Mouse (Mus musculus) stomach, embryonic 15.5 days (tissue): ENCODE measurements around the gene Vtcn1. TPM values are rescaled to one million over a fixed set of nuclear protein-coding genes. Genes with fewer than 3 reads are reported as not detected.

Source experiments
- ATAC-seq: fragments of 200-750 bp; cut with Nextera tagmentation; 2 replicates; pipeline ENCODE4 v1.8.0; 2017; ENCODE audit warnings: low read depth, moderate number of reproducible peaks, moderate TSS enrichment; ENCODE audit not compliant: insufficient read depth, low FRiP score
- H3K27ac ChIP-seq: fragments of 300-500 bp; sonication (generic); 2 replicates; pipeline ENCODE4 v1.5.1; 2015; ENCODE audit warnings: mild to moderate bottlenecking, inconsistent platforms
- H3K27me3 ChIP-seq: fragments of 300-500 bp; sonication (generic); replicated peaks from 2 replicates; pipeline ENCODE4 v1.6.1; 2015; ENCODE audit warnings: inconsistent platforms
- H3K36me3 ChIP-seq: fragments of 300-500 bp; sonication (generic); 2 replicates; pipeline ENCODE4 v1.6.1; 2015; ENCODE audit warnings: inconsistent platforms
- H3K4me1 ChIP-seq: fragments of 300-500 bp; sonication (generic); 2 replicates; pipeline ENCODE4 v1.6.1; 2015; ENCODE audit warnings: inconsistent platforms
- H3K4me2 ChIP-seq: fragments of 300-500 bp; sonication (generic); 2 replicates; pipeline ENCODE4 v1.6.1; 2015; ENCODE audit warnings: mild to moderate bottlenecking, inconsistent platforms
- H3K4me3 ChIP-seq: fragments of 300-500 bp; sonication (generic); replicated peaks from 2 replicates; pipeline ENCODE4 v1.5.1; 2015; ENCODE audit warnings: inconsistent platforms
- H3K9ac ChIP-seq: fragments of 300-500 bp; sonication (generic); 2 replicates; pipeline ENCODE4 v1.6.1; 2015; ENCODE audit warnings: inconsistent platforms
- H3K9me3 ChIP-seq: fragments of 300-500 bp; sonication (generic); 2 replicates; pipeline ENCODE4 v1.6.1; 2016; ENCODE audit warnings: inconsistent platforms
- WGBS: fragments of 180-500 bp; shearing (Covaris S2); methylation state at CpG from one replicate; pipeline ENCODE4 v1.1.7; 2015; 5-methylcytosine and 5-hydroxymethylcytosine counted together
- polyA plus RNA-seq: library from polyadenylated mRNA; unstranded; fragments of >200 nt; fragmentation: Nextera tagmentation; extraction: Ambion mirVana; gene quantifications from 2 replicates; pipeline ENCODE4 v1.2.1, GENCODE M21; 2015

Vtcn1 gene
- polyA plus RNA-seq, 1 experiment from 2014 or later = 1.6 TPM

DNA sequence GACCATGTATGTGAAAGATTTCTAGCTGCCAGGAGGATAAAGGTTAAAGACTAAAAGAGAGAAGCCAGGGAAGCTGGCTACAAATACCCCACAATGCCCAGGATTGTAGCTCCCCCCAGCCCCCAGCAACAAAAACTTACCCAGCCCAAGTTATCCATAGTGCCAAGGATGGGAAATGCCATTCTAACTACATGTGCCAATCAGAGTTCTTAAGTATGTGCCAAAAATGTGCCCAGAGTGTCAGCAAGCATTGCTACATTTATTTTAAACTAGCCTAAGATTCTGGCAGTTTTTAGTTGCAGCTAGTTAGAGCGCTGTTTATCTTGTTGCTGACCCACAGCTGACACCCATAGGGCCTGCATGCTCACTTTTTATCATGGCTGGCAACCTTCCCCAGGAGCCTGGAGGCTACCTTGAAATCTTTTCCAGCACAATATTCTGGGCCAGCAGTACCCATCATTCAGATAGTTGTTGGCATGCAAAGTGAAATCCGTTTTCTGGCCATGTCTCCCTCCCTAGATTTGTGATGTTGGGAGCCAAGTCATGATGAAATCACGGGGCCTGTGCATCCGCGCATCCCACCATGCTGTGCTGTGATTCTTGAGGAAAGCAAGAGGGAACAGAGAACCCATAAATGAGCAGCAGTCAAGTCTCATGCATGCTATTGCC is 33.2 kb downstream of the Vtcn1 start:
- WGBS = 85% methylated on average over 5 of the region's 5 CpGs
- Histone ChIP-seq H3K9ac (no peak overlapping the region), H3K4me3 (no peak overlapping the region)

DNA sequence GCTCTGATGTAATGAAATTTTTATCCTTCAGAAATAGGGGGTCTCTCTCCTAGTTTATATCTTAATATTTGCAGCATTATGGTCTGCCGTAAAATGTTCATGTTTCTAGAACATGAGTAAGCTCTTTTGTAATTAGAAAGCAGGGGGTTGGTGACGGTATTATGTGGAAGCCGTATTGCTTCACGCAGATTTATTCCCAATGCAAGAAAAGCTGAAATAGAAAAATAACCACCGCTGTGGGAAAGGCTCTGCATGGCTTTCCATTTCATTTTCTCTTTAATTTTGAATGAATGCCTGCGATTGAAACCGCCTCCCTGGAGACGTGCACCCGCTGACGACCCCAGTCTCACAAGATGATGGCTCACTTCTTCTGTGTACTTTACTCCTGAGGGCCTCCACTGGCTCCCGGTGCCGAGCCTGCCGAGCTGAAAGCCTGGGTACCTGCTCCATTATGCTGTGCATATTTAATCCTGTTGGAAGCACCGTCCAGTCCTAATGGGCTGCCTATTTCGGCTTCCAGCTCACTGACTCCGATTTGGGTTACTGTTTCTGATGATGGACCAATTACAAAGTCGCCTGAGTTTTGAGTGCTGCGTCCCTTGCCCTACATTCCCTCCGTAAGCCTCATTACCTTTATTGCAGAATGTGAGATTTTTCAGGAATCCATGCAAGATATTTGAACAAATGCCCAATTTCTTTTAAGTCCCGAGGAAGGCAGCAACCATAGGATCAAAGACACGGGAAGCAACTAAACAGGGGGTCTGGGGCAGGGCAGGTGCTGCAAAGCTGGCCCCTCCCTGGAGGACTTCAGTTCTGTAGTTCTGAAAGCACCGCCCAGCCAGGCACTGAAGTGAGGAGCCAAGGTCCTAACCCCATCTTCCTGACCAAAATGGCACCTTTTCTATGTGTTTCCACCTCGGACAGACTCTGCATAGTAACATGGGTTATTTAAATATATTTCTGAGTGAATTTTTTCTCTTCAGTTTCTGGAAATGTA is 36.3 kb downstream of the Vtcn1 start:
- H3K9me3 ChIP-seq = no peaks in the 10 kb centered on the region
- H3K4me3 ChIP-seq = no peak overlapping the region
- H3K36me3 ChIP-seq = no peaks in the 10 kb centered on the region
- peaks cover 4% of the 10 kb centered on the region; the same call in 1 of the 2 replicates for H3K4me1 ChIP-seq
- H3K27ac ChIP-seq = no peak overlapping the region
- 78% methylated on average over 23 of the region's 23 CpGs for WGBS
- H3K9ac ChIP-seq = no peak overlapping the region
- H3K4me2 ChIP-seq = no peak overlapping the region
- ATAC-seq = no peak
- H3K27me3 ChIP-seq = no peaks in the 10 kb centered on the region

More for the DNA sequence above, 33.2 kb downstream of the Vtcn1 start:
- H3K9me3 ChIP-seq = no peaks in the 10 kb centered on the region
- H3K27me3 ChIP-seq = no peaks in the 10 kb centered on the region
- no peak for ATAC-seq
- H3K36me3 ChIP-seq = no peaks in the 10 kb centered on the region
- no peak overlapping the region for H3K4me2 ChIP-seq
- H3K4me1 ChIP-seq = peaks cover 11% of the 10 kb centered on the region
- no peak overlapping the region for H3K27ac ChIP-seq

DNA sequence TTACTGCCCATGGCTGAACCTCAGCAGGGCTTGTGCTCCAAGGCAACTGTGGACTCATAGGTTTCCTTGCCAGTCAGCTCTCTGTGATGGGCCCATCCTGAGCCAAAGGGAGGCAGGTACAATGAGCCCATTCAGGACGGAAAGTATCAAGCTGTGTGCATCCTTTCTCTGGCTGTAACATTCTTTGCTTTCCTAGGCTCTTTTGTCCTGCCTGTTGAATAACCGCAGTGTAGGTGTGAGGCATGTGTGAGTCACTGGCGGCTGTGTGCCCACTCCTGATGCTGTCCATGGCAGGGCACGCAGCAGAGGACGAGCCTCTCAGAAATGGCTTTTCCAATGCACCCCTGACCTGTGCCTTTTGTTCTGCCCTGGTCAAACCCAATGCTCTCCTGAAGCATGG is 41.7 kb downstream of the Vtcn1 start:
- Histone ChIP-seq H3K4me2 (no peak overlapping the region), H3K36me3 (no peaks in the 10 kb centered on the region), H3K4me1 (no peaks in the 10 kb centered on the region), H3K9ac (no peak overlapping the region), H3K27ac (no peak overlapping the region), H3K9me3 (no peaks in the 10 kb centered on the region), H3K27me3 (no peaks in the 10 kb centered on the region), H3K4me3 (no peak overlapping the region)
- ATAC-seq = no peak
- 66% methylated on average over 5 of the region's 5 CpGs for WGBS

DNA sequence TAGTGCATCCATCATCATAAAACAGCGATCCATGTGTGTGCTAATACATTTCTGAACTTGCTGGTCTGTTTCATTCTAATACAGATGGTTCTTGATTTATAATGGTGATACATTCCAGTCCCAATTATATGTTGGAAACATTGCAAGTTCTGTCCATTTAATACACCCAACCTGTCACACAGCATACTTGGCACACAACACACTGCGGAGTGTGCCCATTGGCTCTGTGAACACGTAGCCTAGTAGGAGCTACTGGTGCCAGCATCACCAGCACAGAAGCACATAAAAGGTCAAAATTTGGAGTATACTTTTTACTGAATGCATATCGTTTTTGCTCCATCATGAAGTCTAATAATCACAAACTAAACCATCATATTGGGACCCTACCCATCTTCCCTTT is 51.8 kb downstream of the Vtcn1 start:
- no peak overlapping the region for H3K4me2 ChIP-seq
- ATAC-seq = no peak
- H3K27ac ChIP-seq = no peak overlapping the region
- H3K9me3 ChIP-seq = no peaks in the 10 kb centered on the region
- H3K27me3 ChIP-seq = no peaks in the 10 kb centered on the region
- no peak overlapping the region for H3K9ac ChIP-seq
- no peaks in the 10 kb centered on the region for H3K4me1 ChIP-seq
- H3K36me3 ChIP-seq = no peaks in the 10 kb centered on the region
- H3K4me3 ChIP-seq = no peak overlapping the region
- 87% methylated on average over 4 of the region's 4 CpGs for WGBS

DNA sequence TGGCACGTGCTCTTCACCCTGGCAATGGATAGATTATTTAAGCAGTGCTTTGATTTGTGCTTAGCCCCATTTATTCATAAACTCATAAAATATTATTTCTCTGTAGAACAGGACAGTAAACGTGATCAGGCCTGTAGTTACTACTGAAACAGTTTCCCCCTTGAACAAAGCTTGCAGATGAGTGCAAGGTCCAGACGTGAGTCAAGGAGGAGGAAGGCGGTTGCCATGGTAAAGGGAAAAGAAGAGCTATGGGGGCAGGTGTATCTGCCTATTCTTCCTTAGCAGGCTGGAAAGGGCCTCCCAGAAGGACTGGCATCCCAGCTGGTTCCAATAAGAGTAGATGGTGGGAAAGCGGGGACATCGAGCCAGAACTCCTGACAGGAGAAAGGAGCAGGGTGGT is 56.1 kb downstream of the Vtcn1 start:
- Histone ChIP-seq H3K4me3 (no peak overlapping the region), H3K4me1 (no peaks in the 10 kb centered on the region), H3K9me3 (no peaks in the 10 kb centered on the region), H3K27ac (no peak overlapping the region), H3K9ac (no peak overlapping the region), H3K4me2 (no peak overlapping the region), H3K36me3 (no peaks in the 10 kb centered on the region), H3K27me3 (no peaks in the 10 kb centered on the region)
- WGBS = 76% methylated on average over 6 of the region's 6 CpGs
- no peak for ATAC-seq

DNA sequence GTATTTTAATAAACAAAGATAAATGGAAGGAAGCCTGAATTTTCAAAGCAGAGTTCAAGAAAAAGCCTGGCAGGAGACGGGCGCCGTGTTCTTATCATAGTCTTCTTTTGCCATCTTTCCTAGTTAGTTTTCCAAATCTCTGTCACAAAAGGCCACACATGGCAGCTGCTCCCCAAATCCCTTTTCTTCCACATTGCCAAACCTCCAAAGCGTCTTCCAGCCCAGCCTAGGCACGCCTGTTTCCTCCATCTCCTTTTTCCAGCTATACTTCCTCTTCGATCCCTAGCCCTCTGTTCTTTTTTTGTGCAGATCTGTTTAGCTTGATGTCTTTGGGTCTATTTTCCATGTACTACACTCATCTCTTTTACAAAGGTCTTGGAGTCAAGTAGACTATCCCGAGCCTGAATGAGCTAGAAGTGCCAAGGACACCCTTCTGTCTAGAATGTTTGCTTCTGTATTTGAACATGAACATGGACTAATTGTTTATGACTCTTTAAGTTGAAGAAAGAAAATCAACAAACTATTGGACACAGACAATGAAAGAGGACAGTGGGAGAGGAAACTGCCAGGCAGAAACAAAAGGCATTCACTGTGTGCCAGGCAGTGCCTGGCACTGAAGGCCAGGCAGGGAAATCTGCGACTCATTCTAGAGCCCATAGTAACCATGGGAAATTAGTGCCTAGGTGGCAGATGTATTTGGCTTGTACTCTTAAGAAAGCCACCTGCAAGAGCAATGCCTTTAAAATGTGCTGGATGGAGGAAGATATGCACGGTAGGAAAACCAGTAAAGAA is 56.8 kb downstream of the Vtcn1 start:
- no peaks in the 10 kb centered on the region for H3K36me3 ChIP-seq
- no peak overlapping the region for H3K4me2 ChIP-seq
- 84% methylated on average over 9 of the region's 9 CpGs for WGBS
- H3K9me3 ChIP-seq = no peaks in the 10 kb centered on the region
- H3K27ac ChIP-seq = no peak overlapping the region
- H3K4me3 ChIP-seq = no peak overlapping the region
- H3K27me3 ChIP-seq = no peaks in the 10 kb centered on the region
- no peaks in the 10 kb centered on the region for H3K4me1 ChIP-seq
- no peak; the same call in 1 of the 2 replicates for ATAC-seq
- H3K9ac ChIP-seq = no peak overlapping the region

DNA sequence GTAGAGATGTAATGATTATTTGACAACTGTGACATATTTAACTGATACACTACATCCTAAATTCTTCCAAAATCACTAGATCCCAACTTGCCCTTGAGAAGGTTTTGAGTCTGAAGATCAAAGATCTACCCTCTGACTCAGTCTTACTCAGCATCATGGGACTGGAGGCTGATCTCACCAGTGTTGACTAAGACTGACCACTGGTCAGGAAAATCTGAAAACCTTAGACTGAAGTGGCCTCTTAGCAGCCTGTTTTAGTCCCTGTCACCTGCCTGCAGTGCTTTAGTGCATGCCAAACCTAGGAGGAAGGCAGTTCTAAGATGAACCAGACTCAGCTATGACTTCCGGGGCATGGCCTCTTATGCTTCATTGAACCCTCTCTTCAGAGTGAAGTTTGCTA is 64.0 kb downstream of the Vtcn1 start:
- 94% methylated on average over 1 of the region's 1 CpGs for WGBS
- Histone ChIP-seq H3K36me3 (no peaks in the 10 kb centered on the region), H3K27ac (no peak overlapping the region), H3K27me3 (no peaks in the 10 kb centered on the region), H3K4me3 (no peak overlapping the region), H3K9me3 (no peaks in the 10 kb centered on the region), H3K4me1 (no peaks in the 10 kb centered on the region), H3K9ac (no peak overlapping the region), H3K4me2 (no peak overlapping the region)
- no peak for ATAC-seq

DNA sequence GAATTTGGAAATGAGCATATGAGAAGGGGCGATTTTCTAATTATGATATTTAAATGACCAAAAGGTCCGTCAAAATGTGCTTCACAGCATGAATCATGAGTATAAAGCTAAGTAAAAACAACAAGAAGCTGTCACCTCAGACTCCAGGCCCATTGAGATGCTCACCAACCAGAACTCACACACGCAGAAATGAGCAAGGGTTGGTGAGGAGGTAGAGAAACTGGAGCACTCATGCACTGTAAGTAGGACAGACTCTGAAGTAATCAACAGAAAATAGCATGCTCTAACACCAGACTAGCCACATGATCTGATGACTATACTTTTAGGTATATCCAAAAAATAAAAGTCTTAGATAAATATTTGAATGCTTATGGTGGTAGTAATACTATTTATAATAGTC is 65.1 kb downstream of the Vtcn1 start:
- no peaks in the 10 kb centered on the region for H3K9me3 ChIP-seq
- no peak overlapping the region for H3K9ac ChIP-seq
- ATAC-seq = no peak
- H3K36me3 ChIP-seq = no peaks in the 10 kb centered on the region
- no peak overlapping the region for H3K27ac ChIP-seq
- no peaks in the 10 kb centered on the region for H3K27me3 ChIP-seq
- 91% methylated on average over 3 of the region's 3 CpGs for WGBS
- no peaks in the 10 kb centered on the region for H3K4me1 ChIP-seq
- H3K4me3 ChIP-seq = no peak overlapping the region
- H3K4me2 ChIP-seq = no peak overlapping the region

DNA sequence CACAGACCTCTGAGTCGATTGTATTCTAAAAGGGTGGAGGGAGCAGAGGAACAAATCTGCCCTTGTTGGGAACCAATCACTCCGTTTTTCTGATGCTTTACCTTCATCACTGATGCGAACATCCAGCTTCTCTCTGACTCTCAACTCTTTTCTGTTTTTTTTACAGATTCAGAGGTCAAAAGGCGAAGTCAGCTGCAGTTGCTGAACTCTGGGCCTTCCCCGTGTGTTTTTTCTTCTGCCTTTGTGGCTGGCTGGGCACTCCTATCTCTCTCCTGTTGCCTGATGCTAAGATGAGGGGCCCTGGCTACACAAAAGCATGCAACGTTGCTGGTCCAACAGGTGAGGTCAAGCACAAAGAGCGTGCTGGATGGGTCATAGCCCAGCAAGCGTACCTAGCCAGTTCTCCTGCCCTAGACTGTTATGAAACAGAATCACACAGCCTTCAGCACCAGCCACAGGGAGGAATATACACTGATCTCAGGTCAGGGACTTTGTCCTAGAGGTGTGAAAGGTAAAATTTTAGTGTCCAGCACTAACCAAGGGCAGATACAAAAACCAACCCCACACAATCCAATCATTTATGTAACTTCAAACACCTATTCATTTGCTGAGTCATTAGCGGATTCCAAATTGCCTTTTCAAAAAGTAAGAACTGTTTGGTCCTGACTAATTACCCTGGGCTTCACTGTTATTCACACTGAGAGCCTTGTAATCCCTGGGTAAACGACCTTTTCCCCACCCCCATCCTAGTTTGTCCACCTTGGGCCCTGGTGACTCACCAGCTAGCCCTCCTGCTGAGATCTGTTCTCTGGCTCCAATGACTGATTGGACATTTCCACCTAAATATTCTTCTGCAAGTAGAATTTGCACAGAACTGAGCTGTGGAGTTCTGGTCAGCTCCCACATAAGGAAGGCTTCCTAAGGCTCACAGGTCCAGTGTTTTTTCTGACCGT is 67.4 kb downstream of the Vtcn1 start:
- no peak for ATAC-seq

DNA sequence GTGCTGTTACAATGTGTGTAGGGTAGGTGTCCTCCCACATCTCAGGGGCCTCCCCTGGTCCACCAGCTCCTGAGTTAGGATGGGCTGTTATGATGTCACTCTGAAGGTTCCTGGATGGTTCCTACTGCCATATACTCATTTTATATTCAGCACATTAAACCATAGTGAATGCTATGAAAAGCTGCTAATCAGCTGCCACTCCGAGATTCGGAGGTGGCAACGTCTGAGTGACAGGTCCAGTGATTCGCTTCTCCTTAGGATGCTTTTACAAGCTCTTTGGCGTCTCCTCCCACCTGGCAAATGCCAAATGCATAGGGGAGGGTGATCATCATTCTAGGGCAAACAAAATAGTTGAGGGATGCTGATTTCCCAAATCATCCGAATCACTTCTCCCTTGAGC is 70.2 kb downstream of the Vtcn1 start:
- 81% methylated on average over 6 of the region's 6 CpGs for WGBS
- Histone ChIP-seq H3K4me1 (no peaks in the 10 kb centered on the region), H3K4me2 (no peak overlapping the region), H3K4me3 (no peak overlapping the region), H3K9me3 (no peaks in the 10 kb centered on the region), H3K36me3 (no peaks in the 10 kb centered on the region), H3K27me3 (no peaks in the 10 kb centered on the region), H3K27ac (no peak overlapping the region), H3K9ac (no peak overlapping the region)
- ATAC-seq = no peak

More for the DNA sequence above, 67.4 kb downstream of the Vtcn1 start:
- Histone ChIP-seq H3K4me2 (no peak overlapping the region), H3K36me3 (no peaks in the 10 kb centered on the region), H3K4me1 (no peaks in the 10 kb centered on the region), H3K4me3 (no peak overlapping the region), H3K9ac (no peak overlapping the region), H3K9me3 (no peaks in the 10 kb centered on the region), H3K27me3 (no peaks in the 10 kb centered on the region), H3K27ac (no peak overlapping the region; the same call in 1 of the 2 replicates)
- 53% methylated on average over 11 of the region's 11 CpGs for WGBS

DNA sequence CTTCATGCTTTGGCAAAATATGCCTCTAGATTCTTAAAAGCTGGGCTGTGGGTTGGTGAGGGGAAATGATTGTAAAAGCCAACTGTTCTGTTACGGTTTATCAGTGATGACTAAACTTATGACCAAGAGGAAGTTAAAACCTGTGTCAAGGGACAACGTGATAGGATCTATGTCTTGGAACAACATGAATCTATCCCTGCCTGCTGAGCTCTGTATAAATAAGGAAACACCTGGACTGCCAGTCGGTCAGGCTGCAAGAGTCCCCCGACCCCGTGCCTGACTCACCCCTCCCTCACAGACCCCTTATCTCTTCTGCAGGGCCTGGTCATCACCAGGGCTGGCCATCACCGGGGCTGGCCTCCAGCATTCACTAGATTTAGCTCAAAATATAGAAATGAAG is 80.9 kb downstream of the Vtcn1 start:
- no peak overlapping the region for H3K4me2 ChIP-seq
- no peak for ATAC-seq

More for the DNA sequence above, 80.9 kb downstream of the Vtcn1 start:
- Histone ChIP-seq H3K4me1 (no peaks in the 10 kb centered on the region), H3K27ac (no peak overlapping the region), H3K36me3 (no peaks in the 10 kb centered on the region), H3K4me3 (no peak overlapping the region), H3K27me3 (no peaks in the 10 kb centered on the region), H3K9me3 (no peaks in the 10 kb centered on the region), H3K9ac (no peak overlapping the region)
- 31% methylated on average over 6 of the region's 6 CpGs for WGBS
